Mouse (Mus musculus) stomach, postnatal 0 days (tissue): ENCODE measurements around the gene Polk. TPM values are rescaled to one million over a fixed set of nuclear protein-coding genes. Genes with fewer than 3 reads are reported as not detected.
A peak's percentile ranks its signal among the peaks of the same experiment; 100 is the strongest.

Source experiments
- ATAC-seq: fragments of 200-750 bp; cut with Nextera tagmentation; 2 replicates; pipeline ENCODE4 v1.8.0; 2017; ENCODE audit not compliant: low FRiP score, low TSS enrichment
- DNase-seq: peaks from one replicate; pipeline ENCODE4 v3.0.0-alpha.2; 2016; ENCODE audit warnings: low spot score
- H3K27ac ChIP-seq: fragments of 300-500 bp; sonication (generic); replicated peaks from 2 replicates; pipeline ENCODE4 v1.5.1; 2014; ENCODE audit warnings: mild to moderate bottlenecking, control low read depth
- H3K27me3 ChIP-seq: fragments of 300-500 bp; sonication (generic); 2 replicates; pipeline ENCODE4 v1.6.1; 2014; ENCODE audit warnings: low read length; ENCODE audit not compliant: control insufficient read depth, insufficient read depth
- H3K36me3 ChIP-seq: fragments of 300-500 bp; sonication (generic); 2 replicates; pipeline ENCODE4 v1.6.1; 2014; ENCODE audit warnings: low read length, mixed read lengths; ENCODE audit not compliant: control insufficient read depth, insufficient read depth
- H3K4me1 ChIP-seq: fragments of 300-500 bp; sonication (generic); replicated peaks from 2 replicates; pipeline ENCODE4 v1.6.1; 2014; ENCODE audit warnings: antibody characterized with exemption; ENCODE audit not compliant: control insufficient read depth, insufficient read depth
- H3K4me2 ChIP-seq: fragments of 300-500 bp; sonication (generic); replicated peaks from 2 replicates; pipeline ENCODE4 v1.6.1; 2014; ENCODE audit warnings: low read depth, mild to moderate bottlenecking, control low read depth, moderate library complexity
- H3K4me3 ChIP-seq: fragments of 300-500 bp; sonication (generic); 2 replicates; pipeline ENCODE4 v1.5.1; 2014; ENCODE audit warnings: low read depth, low read length, control low read depth
- H3K9ac ChIP-seq: fragments of 300-500 bp; sonication (generic); 2 replicates; pipeline ENCODE4 v1.6.1; 2014; ENCODE audit warnings: mild to moderate bottlenecking, low read length, control low read depth, mixed read lengths
- H3K9me3 ChIP-seq: fragments of 300-500 bp; sonication (generic); 2 replicates; pipeline ENCODE4 v1.6.1; 2016; ENCODE audit warnings: low read length; ENCODE audit not compliant: control insufficient read depth
- CTCF ChIP-seq: IDR thresholded peaks from 2 replicates; pipeline ENCODE4 v1.5.1; 2016; ENCODE audit warnings: antibody characterized with exemption, low read depth, mild to moderate bottlenecking, moderate library complexity
- EP300 ChIP-seq: optimal IDR thresholded peaks from 2 replicates; pipeline ENCODE3; 2016; ENCODE audit warnings: antibody characterized with exemption
- WGBS: fragments of 180-500 bp; shearing (Covaris S2); extraction: QIAGEN DNeasy Blood & Tissue Kit; methylation state at CpG from one replicate; pipeline ENCODE4 v1.1.7; 2014; 5-methylcytosine and 5-hydroxymethylcytosine counted together
- polyA plus RNA-seq: library from polyadenylated mRNA; unstranded; fragments of >200 nt; fragmentation: Nextera tagmentation; extraction: Ambion mirVana; gene quantifications from 2 replicates; pipeline ENCODE4 v1.2.1, GENCODE M21; 2015

The Polk gene
- polyA plus RNA-seq, 1 experiment from 2014 or later: 4.2 TPM

GRCm38 (mm10) chr13:96450869-96451268, 91.5 kb downstream of the Polk start:
- Histone ChIP-seq H3K27me3 (no peaks in the 10 kb centered on the region), H3K27ac (peak overlapping the region; percentile 65; the same call in 1 of the 2 replicates), H3K4me2 (no peak overlapping the region), H3K4me3 (no peak overlapping the region), H3K9ac (no peak overlapping the region), H3K4me1 (no peaks in the 10 kb centered on the region), H3K9me3 (no peaks in the 10 kb centered on the region), H3K36me3 (no peaks in the 10 kb centered on the region)
- 64% methylated on average over 7 of the region's 7 CpGs for WGBS
- ATAC-seq: no peak
- DNase-seq: no peak
- TF ChIP-seq EP300 (no peak), CTCF (no peak)

GRCm38 (mm10) chr13:96450205-96450856, 92.0 kb downstream of the Polk start:
- no peak; the same call in 1 of the 2 replicates for ATAC-seq
- no peak for TF ChIP-seq EP300
- TF ChIP-seq CTCF: no peak
- Histone ChIP-seq H3K4me2 (no peak overlapping the region), H3K9me3 (no peaks in the 10 kb centered on the region), H3K4me1 (no peaks in the 10 kb centered on the region), H3K4me3 (no peak overlapping the region), H3K9ac (no peak overlapping the region), H3K36me3 (no peaks in the 10 kb centered on the region), H3K27me3 (no peaks in the 10 kb centered on the region), H3K27ac (peak overlapping the region; percentile 65)
- WGBS: 49% methylated on average over 11 of the region's 11 CpGs
- no peak for DNase-seq

GRCm38 (mm10) chr13:96440436-96440835, 101.9 kb downstream of the Polk start:
- no peak overlapping the region for H3K9ac ChIP-seq
- H3K4me2 ChIP-seq: no peak overlapping the region
- H3K27me3 ChIP-seq: no peaks in the 10 kb centered on the region
- no peak for DNase-seq
- no peak overlapping the region for H3K4me3 ChIP-seq
- TF ChIP-seq EP300: no peak
- no peak for TF ChIP-seq CTCF
- H3K9me3 ChIP-seq: no peaks in the 10 kb centered on the region
- WGBS: 93% methylated on average over 4 of the region's 4 CpGs
- ATAC-seq: no peak
- H3K4me1 ChIP-seq: no peaks in the 10 kb centered on the region; the same call in 1 of the 2 replicates
- H3K27ac ChIP-seq: no peak overlapping the region
- H3K36me3 ChIP-seq: no peaks in the 10 kb centered on the region

- TF ChIP-seq EP300: no peak
- TF ChIP-seq CTCF: no peak
- peaks cover 4% of the 10 kb centered on the region for H3K4me1 ChIP-seq
- H3K27me3 ChIP-seq: no peaks in the 10 kb centered on the region
- WGBS: 84% methylated on average over 1 of the region's 1 CpGs
- no peaks in the 10 kb centered on the region for H3K36me3 ChIP-seq
- DNase-seq: peak; percentile 36
- H3K9me3 ChIP-seq: no peaks in the 10 kb centered on the region
- no peak overlapping the region for H3K9ac ChIP-seq
- H3K4me3 ChIP-seq: no peak overlapping the region
- ATAC-seq: no peak; the same call in 1 of the 2 replicates
- H3K27ac ChIP-seq: peak overlapping the region; percentile 49; the same call in 1 of the 2 replicates
- no peak overlapping the region for H3K4me2 ChIP-seq
These were observed 105.5 kb downstream of the Polk start for GRCm38 (mm10) chr13:96436921-96437320.

- DNase-seq: no peak
- H3K9ac ChIP-seq: no peak overlapping the region
- no peak for ATAC-seq
- no peaks in the 10 kb centered on the region for H3K27me3 ChIP-seq
- 35% methylated on average over 11 of the region's 13 CpGs for WGBS
- H3K4me3 ChIP-seq: no peak overlapping the region
- no peaks in the 10 kb centered on the region for H3K9me3 ChIP-seq
- no peak overlapping the region for H3K4me2 ChIP-seq
- peak overlapping the region; percentile 18; the same call in 1 of the 2 replicates for H3K27ac ChIP-seq
- TF ChIP-seq CTCF (peak; percentile 41), EP300 (no peak)
- H3K36me3 ChIP-seq: no peaks in the 10 kb centered on the region
- H3K4me1 ChIP-seq: peaks cover 4% of the 10 kb centered on the region
These were observed 106.6 kb downstream of the Polk start for GRCm38 (mm10) chr13:96435793-96436192.

GRCm38 (mm10) chr13:96434899-96435331, 107.5 kb downstream of the Polk start:
- Histone ChIP-seq H3K4me2 (no peak overlapping the region; the same call in 1 of the 2 replicates), H3K9me3 (no peaks in the 10 kb centered on the region), H3K36me3 (no peaks in the 10 kb centered on the region), H3K27ac (peak overlapping the region; percentile 81), H3K27me3 (no peaks in the 10 kb centered on the region), H3K9ac (no peak overlapping the region), H3K4me1 (peaks cover 4% of the 10 kb centered on the region), H3K4me3 (no peak overlapping the region)
- DNase-seq (peak; percentile 52), ATAC-seq (peak; percentile 60; the same call in 1 of the 2 replicates)
- WGBS: 19% methylated on average over 5 of the region's 5 CpGs
- TF ChIP-seq CTCF: no peak
- peak; percentile 46 for TF ChIP-seq EP300
